Mouse (Mus musculus) heart, postnatal 14 days (tissue): Measurements from ENCODE around the gene Ubox5. TPM values are rescaled to one million over a fixed set of nuclear protein-coding genes. Genes with fewer than 3 reads are reported as not detected.

Source experiments
- total RNA-seq, 2 experiments: library from RNA; stranded (reverse); gene quantifications; 2 replicates each; pipeline ENCODE4 v1.2.3; 2021

Gene Ubox5
- total RNA-seq, 2 experiments from 2014 or later = 4.2 to 4.5 TPM

Other genes with a start within 250 kb of the Ubox5 start
- 10 to 100 TPM in 1 of 2 experiments, 1 to 10 TPM in 1; 9.5 to 10.4 TPM for gene Cpxm1, start 232.5 kb downstream of the Ubox5 start, total RNA-seq
- not detected for gene Gm28372, start 224.8 kb downstream of the Ubox5 start, total RNA-seq
- gene 1700020A23Rik, start 224.8 kb downstream of the Ubox5 start, total RNA-seq = not detected
- not detected for gene Tmem239, start 223.6 kb downstream of the Ubox5 start, total RNA-seq
- gene Vps16, start 205.7 kb downstream of the Ubox5 start, total RNA-seq = 10 to 100 TPM; 25.1 to 29.4 TPM
- 1 to 10 TPM; 4.7 to 5.5 TPM for gene Pced1a, start 205.3 kb downstream of the Ubox5 start, total RNA-seq
- 10 to 100 TPM; 61.8 to 63.8 TPM for gene Ptpra, start 179.8 kb downstream of the Ubox5 start, total RNA-seq
- gene Mrps26, start 66.3 kb downstream of the Ubox5 start, total RNA-seq = 10 to 100 TPM; 64.9 to 76.1 TPM
- not detected for gene Oxt, start 53.9 kb downstream of the Ubox5 start, total RNA-seq
- gene Avp, start 47.5 kb downstream of the Ubox5 start, total RNA-seq = 1 to 10 TPM in 1 of 2 experiments, under 1 TPM in 1; 0.88 to 1.2 TPM
- 1 to 10 TPM; 7.3 to 9.3 TPM for gene Fastkd5, start within 50 bp of the Ubox5 start, total RNA-seq
- 1 to 10 TPM; 3.3 to 4.6 TPM for gene Lzts3, start 12.8 kb upstream of the Ubox5 start, total RNA-seq
- gene Ddrgk1, start 34.6 kb upstream of the Ubox5 start, total RNA-seq = 10 to 100 TPM; 53.3 to 62.4 TPM
- 10 to 100 TPM; 19.8 to 20.2 TPM for gene Itpa, start 37.6 kb upstream of the Ubox5 start, total RNA-seq
- gene Slc4a11, start 67.5 kb upstream of the Ubox5 start, total RNA-seq = under 1 TPM; 0.19 to 0.32 TPM